Mouse (Mus musculus) hindbrain, embryonic 13.5 days (tissue): ENCODE measurements around the gene Kpna1. TPM values are rescaled to one million over a fixed set of nuclear protein-coding genes. Genes with fewer than 3 reads are reported as not detected.
A peak's percentile ranks its signal among the peaks of the same experiment; 100 is the strongest.
"Not testable (repeated sequence)": the region's sequence is repeated elsewhere in the genome, so short reads cannot be mapped to it uniquely, and the experiment has no call there.

ENCODE experiments used
- ATAC-seq: fragments of 200-750 bp; cut with Nextera tagmentation; 2 replicates; pipeline ENCODE4 v1.8.0; 2017; ENCODE audit warnings: moderate TSS enrichment; ENCODE audit not compliant: low FRiP score
- H3K27ac ChIP-seq: fragments of 300-500 bp; sonication (generic); 2 replicates; pipeline ENCODE4 v1.5.1; 2015; ENCODE audit warnings: inconsistent platforms, mild to moderate bottlenecking, moderate library complexity
- H3K27me3 ChIP-seq: fragments of 300-500 bp; sonication (generic); 2 replicates; pipeline ENCODE4 v1.6.1; 2015; ENCODE audit warnings: mild to moderate bottlenecking, inconsistent platforms
- H3K36me3 ChIP-seq: fragments of 300-500 bp; sonication (generic); 2 replicates; pipeline ENCODE4 v1.6.1; 2015; ENCODE audit warnings: mild to moderate bottlenecking, inconsistent platforms
- H3K4me1 ChIP-seq: fragments of 300-500 bp; sonication (generic); replicated peaks from 2 replicates; pipeline ENCODE4 v1.6.1; 2015; ENCODE audit warnings: inconsistent platforms
- H3K4me2 ChIP-seq: fragments of 300-500 bp; sonication (generic); 2 replicates; pipeline ENCODE4 v1.6.1; 2015; ENCODE audit warnings: inconsistent platforms, mild to moderate bottlenecking, moderate library complexity
- H3K4me3 ChIP-seq: fragments of 300-500 bp; sonication (generic); 2 replicates; pipeline ENCODE4 v1.5.1; 2015; ENCODE audit warnings: mild to moderate bottlenecking, inconsistent platforms
- H3K9ac ChIP-seq: fragments of 300-500 bp; sonication (generic); 2 replicates; pipeline ENCODE4 v1.6.1; 2015; ENCODE audit warnings: mild to moderate bottlenecking, inconsistent platforms
- H3K9me3 ChIP-seq: fragments of 300-500 bp; sonication (generic); 2 replicates; pipeline ENCODE4 v1.6.1; 2016; ENCODE audit warnings: inconsistent platforms
- WGBS: fragments of 180-500 bp; shearing (Covaris S2); methylation state at CpG from one replicate; pipeline ENCODE4 v1.1.7; 2015; 5-methylcytosine and 5-hydroxymethylcytosine counted together
- polyA plus RNA-seq: library from polyadenylated mRNA; unstranded; fragments of >200 nt; fragmentation: Nextera tagmentation; extraction: Ambion mirVana; gene quantifications from 2 replicates; pipeline ENCODE4 v1.2.1, GENCODE M21; 2015

The Kpna1 gene
- polyA plus RNA-seq, 1 experiment from 2014 or later: 79.2 TPM

DNA sequence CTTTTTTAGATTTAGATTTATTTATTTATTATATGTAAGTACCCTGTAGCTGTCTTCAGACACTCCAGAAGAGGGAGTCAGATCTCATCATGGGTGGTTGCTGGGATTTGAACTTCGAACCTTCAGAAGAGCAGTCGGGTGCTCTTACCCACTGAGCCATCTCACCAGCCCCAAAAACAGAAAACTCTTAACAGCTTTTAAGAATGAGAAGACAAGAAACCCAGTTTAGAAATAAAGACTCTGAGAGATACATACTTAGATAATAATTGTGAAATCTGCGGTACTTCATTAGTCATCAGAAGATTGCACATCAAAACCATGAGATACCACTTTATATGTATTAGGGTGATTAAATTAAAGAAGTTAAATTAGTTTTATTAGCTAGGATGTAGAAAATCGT, 20.3 kb downstream of the Kpna1 start:
- not testable (repeated sequence) for H3K4me3 ChIP-seq, H3K4me2 ChIP-seq, H3K9ac ChIP-seq, H3K27ac ChIP-seq, H3K27me3 ChIP-seq, ATAC-seq, H3K4me1 ChIP-seq, H3K9me3 ChIP-seq
- WGBS: 95% methylated on average over 4 of the region's 4 CpGs
- H3K36me3 ChIP-seq: peaks cover 17% of the 10 kb centered on the region

DNA sequence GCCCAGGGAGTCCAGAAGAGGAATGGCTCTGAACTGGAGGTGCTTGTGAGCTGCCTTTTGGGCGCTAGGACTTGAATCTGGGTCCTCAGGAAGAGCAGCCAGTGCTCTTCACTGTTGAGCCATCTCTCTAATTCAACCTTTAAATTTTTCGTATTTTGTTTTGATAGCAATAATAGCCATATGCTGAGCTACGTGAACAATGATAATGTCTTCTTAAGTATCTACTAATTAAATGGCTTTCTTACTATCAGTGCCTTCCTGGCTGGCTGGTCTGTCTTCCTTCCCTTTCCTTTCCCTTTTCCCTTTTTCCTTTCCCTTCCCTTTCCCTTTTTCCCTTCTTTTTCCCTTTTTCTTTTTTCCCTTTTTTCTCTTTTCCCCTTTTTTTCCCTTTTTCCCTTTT, 29.8 kb downstream of the Kpna1 start:
- H3K4me3 ChIP-seq: no peak overlapping the region
- no peak for ATAC-seq
- H3K27ac ChIP-seq: no peak overlapping the region
- H3K36me3 ChIP-seq: peaks cover 24% of the 10 kb centered on the region
- H3K4me2 ChIP-seq: no peak overlapping the region
- H3K9ac ChIP-seq: no peak overlapping the region
- no peaks in the 10 kb centered on the region for H3K9me3 ChIP-seq
- 90% methylated on average over 3 of the region's 3 CpGs for WGBS
- H3K4me1 ChIP-seq: no peaks in the 10 kb centered on the region
- H3K27me3 ChIP-seq: no peaks in the 10 kb centered on the region

GRCm38 (mm10) chr16:36016335-36016734, 37.8 kb downstream of the Kpna1 start:
- peaks cover 30% of the 10 kb centered on the region for H3K36me3 ChIP-seq

DNA sequence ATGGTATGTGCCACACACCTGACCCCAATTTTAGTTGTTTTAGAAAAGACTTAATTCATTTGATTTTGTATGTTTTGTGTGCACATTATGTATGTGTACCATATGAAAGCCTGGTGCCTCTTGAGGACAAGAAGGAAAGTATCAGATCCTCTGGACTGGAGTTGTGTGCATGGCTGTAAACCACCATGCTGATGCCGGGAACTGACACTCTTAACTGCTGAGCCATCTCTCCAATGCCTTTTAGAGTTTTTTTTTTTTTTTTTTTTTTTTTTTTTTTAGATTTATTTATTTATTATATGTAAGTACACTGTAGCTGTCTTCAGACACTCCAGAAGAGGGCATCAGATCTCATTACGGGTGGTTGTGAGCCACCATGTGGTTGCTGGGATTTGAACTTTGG, 49.6 kb downstream of the Kpna1 start:
- H3K27me3 ChIP-seq, ATAC-seq, H3K27ac ChIP-seq, H3K4me1 ChIP-seq, H3K4me3 ChIP-seq, H3K9me3 ChIP-seq, H3K4me2 ChIP-seq, H3K9ac ChIP-seq: not testable (repeated sequence)
- WGBS: 95% methylated on average over 1 of the region's 2 CpGs
- peaks cover 50% of the 10 kb centered on the region for H3K36me3 ChIP-seq

More at GRCm38 (mm10) chr16:36016335-36016734, 37.8 kb downstream of the Kpna1 start:
- Histone ChIP-seq H3K9ac (no peak overlapping the region), H3K4me1 (no peaks in the 10 kb centered on the region), H3K27me3 (no peaks in the 10 kb centered on the region), H3K4me3 (no peak overlapping the region), H3K27ac (no peak overlapping the region), H3K9me3 (no peaks in the 10 kb centered on the region), H3K4me2 (no peak overlapping the region)
- 93% methylated on average over 1 of the region's 1 CpGs for WGBS
- no peak for ATAC-seq

GRCm38 (mm10) chr16:36040640-36041624, 62.4 kb downstream of the Kpna1 start, which contains the start of gene Wdr5b:
TSS of gene Wdr5b (plus strand) at chr16:36041190.
- Histone ChIP-seq H3K9ac (peak within 1 kb of the TSS; percentile 74), H3K4me1 (peaks cover 30% of the 10 kb centered on the region), H3K9me3 (no peaks in the 10 kb centered on the region), H3K4me3 (peak within 1 kb of the TSS; percentile 58), H3K27me3 (no peaks in the 10 kb centered on the region), H3K36me3 (peaks cover 28% of the 10 kb centered on the region), H3K4me2 (peak within 1 kb of the TSS; percentile 79), H3K27ac (peak within 1 kb of the TSS; percentile 71)
- peak; percentile 98 for ATAC-seq
- WGBS: 2% methylated on average over 39 of the region's 39 CpGs

DNA sequence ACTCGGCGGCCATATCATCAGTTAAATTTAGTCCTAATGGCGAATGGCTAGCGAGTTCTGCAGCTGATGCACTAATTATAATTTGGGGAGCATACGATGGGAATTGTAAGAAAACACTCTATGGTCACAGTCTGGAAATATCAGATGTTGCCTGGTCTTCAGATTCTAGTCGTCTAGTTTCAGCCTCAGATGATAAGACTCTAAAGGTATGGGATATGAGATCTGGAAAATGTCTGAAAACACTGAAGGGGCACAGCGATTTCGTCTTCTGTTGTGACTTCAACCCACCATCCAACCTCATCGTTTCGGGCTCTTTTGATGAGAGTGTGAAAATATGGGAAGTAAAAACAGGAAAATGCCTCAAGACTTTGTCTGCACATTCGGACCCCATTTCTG, 63.1 kb downstream of the Kpna1 start:
- Histone ChIP-seq H3K36me3 (peaks cover 33% of the 10 kb centered on the region), H3K4me2 (peak overlapping the region; percentile 79), H3K9me3 (no peaks in the 10 kb centered on the region), H3K4me3 (peak overlapping the region; percentile 58), H3K27ac (peak overlapping the region; percentile 71), H3K27me3 (no peaks in the 10 kb centered on the region), H3K9ac (peak overlapping the region; percentile 74), H3K4me1 (peaks cover 30% of the 10 kb centered on the region)
- ATAC-seq: no peak
- 32% methylated on average over 11 of the region's 11 CpGs for WGBS

- no peaks in the 10 kb centered on the region for H3K27me3 ChIP-seq
- no peak overlapping the region for H3K4me2 ChIP-seq
- 92% methylated on average over 10 of the region's 10 CpGs for WGBS
- no peak overlapping the region for H3K9ac ChIP-seq
- peaks cover 30% of the 10 kb centered on the region for H3K4me1 ChIP-seq
- H3K27ac ChIP-seq: no peak overlapping the region
- no peak for ATAC-seq
- peaks cover 45% of the 10 kb centered on the region for H3K36me3 ChIP-seq
- H3K9me3 ChIP-seq: no peaks in the 10 kb centered on the region
- no peak overlapping the region for H3K4me3 ChIP-seq
Measured at GRCm38 (mm10) chr16:36043073-36043472, 64.5 kb downstream of the Kpna1 start.

GRCm38 (mm10) chr16:36043964-36044363, 65.4 kb downstream of the Kpna1 start:
- H3K4me1 ChIP-seq: peaks cover 30% of the 10 kb centered on the region
- no peaks in the 10 kb centered on the region for H3K9me3 ChIP-seq
- WGBS: 95% methylated on average over 4 of the region's 4 CpGs
- H3K36me3 ChIP-seq: peaks cover 54% of the 10 kb centered on the region
- H3K9ac ChIP-seq: no peak overlapping the region
- no peaks in the 10 kb centered on the region for H3K27me3 ChIP-seq
- no peak for ATAC-seq
- H3K4me2 ChIP-seq: no peak overlapping the region
- no peak overlapping the region for H3K4me3 ChIP-seq
- H3K27ac ChIP-seq: no peak overlapping the region

DNA sequence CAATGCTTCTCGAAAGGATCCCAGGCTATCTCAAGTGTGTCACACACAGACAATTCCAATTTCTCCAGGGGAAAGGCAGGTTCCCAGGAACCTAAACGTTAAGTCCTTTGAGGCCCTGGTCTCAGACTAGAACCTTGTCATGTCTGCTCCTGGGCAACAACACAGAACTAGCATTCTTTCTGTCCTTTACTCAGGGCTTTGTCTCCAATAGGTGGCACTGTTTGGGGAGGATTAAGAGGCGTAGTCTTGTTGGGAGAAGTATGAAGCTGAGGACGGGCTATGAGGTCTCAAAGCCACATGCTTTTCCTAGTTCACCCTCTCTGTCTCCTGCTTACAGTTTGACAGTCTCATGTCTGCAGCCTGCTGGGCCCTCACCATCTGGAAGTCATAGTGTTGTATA, 69.0 kb downstream of the Kpna1 start:
- 87% methylated on average over 4 of the region's 4 CpGs for whole genome bisulfite sequencing
- peaks cover 20% of the 10 kb centered on the region for H3K4me1 ChIP-seq
- no peak overlapping the region for H3K27ac ChIP-seq
- no peak overlapping the region for H3K4me2 ChIP-seq
- no peak for ATAC-seq
- H3K27me3 ChIP-seq: no peaks in the 10 kb centered on the region
- H3K9me3 ChIP-seq: no peaks in the 10 kb centered on the region
- peaks cover 83% of the 10 kb centered on the region for H3K36me3 ChIP-seq
- no peak overlapping the region for H3K9ac ChIP-seq
- no peak overlapping the region for H3K4me3 ChIP-seq

GRCm38 (mm10) chr16:36051491-36051890, 72.9 kb downstream of the Kpna1 start:
- Histone ChIP-seq H3K36me3 (peaks cover 53% of the 10 kb centered on the region), H3K4me1 (no peaks in the 10 kb centered on the region), H3K4me2 (no peak overlapping the region), H3K9ac (no peak overlapping the region), H3K4me3 (no peak overlapping the region), H3K27ac (no peak overlapping the region), H3K27me3 (no peaks in the 10 kb centered on the region), H3K9me3 (no peaks in the 10 kb centered on the region)
- ATAC-seq: no peak
- 91% methylated on average over 6 of the region's 6 CpGs for WGBS

DNA sequence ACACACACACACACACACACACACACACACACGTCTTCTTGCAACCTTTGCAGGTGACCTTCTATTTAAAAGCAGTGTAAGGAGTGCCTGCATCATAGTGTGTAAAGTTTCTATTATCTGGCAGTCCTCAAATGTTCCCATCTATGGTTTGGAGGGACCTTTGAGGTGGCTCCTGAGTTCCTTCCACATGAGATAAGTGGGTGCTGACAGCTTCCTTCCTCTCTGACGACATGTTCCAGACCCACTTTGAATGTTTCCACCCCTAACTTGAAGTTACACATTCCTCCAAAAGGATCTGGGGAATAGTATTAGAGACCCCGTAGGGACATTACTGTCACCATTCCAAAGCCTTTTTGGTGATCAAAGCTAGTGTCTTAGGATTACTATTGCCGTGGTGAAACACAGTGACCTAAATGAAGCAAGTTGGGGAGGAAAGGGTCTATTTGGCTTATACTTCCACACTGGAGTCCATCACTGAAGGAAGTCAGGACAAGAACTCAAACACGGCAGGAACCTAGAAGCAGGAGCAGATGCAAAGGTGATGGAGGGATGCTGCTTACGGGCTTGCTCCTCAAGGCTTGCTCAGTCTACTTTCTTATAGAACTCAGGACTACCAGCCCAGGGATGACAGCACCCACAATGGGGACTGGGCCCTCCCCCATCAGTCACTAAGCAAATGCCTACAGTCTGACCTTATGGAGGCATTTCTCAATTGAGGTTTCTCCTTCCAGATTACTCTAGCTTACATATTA, 75.2 kb downstream of the Kpna1 start:
- Histone ChIP-seq H3K4me3 (no peak overlapping the region), H3K9me3 (no peaks in the 10 kb centered on the region), H3K9ac (no peak overlapping the region), H3K27me3 (no peaks in the 10 kb centered on the region), H3K36me3 (peaks cover 32% of the 10 kb centered on the region), H3K4me2 (no peak overlapping the region), H3K27ac (no peak overlapping the region), H3K4me1 (no peaks in the 10 kb centered on the region)
- WGBS: 92% methylated on average over 6 of the region's 6 CpGs
- ATAC-seq: no peak

- Histone ChIP-seq H3K9me3 (no peaks in the 10 kb centered on the region), H3K4me3 (no peak overlapping the region), H3K27ac (no peak overlapping the region), H3K4me2 (no peak overlapping the region), H3K27me3 (no peaks in the 10 kb centered on the region), H3K36me3 (peaks cover 20% of the 10 kb centered on the region), H3K4me1 (no peaks in the 10 kb centered on the region), H3K9ac (no peak overlapping the region)
- ATAC-seq: no peak
- 95% methylated on average over 8 of the region's 8 CpGs for WGBS
Measured at GRCm38 (mm10) chr16:36054920-36055319, 76.4 kb downstream of the Kpna1 start.
